Mouse (Mus musculus) myocyte (in vitro differentiated cells): ENCODE data around the gene Rab20.

Source experiments
- CEBPB ChIP-seq: IDR thresholded peaks from 2 replicates; pipeline ENCODE4 v1.6.1; 2011; ENCODE audit warnings: mild to moderate bottlenecking, moderate library complexity; ENCODE audit not compliant: poor library complexity, insufficient read depth, severe bottlenecking
- E2F4 ChIP-seq: IDR thresholded peaks from one replicate; pipeline ENCODE4 v1.6.1; 2011; ENCODE audit warnings: mild to moderate bottlenecking, control low read depth, moderate library complexity; ENCODE audit not compliant: insufficient read depth
- MYOD1 ChIP-seq, 3 experiments: IDR thresholded peaks; one replicate each; pipeline ENCODE4 v1.6.1; 2011; ENCODE audit warnings: control low read depth in 2 of 3, low read depth in 2 of 3, mild to moderate bottlenecking in 2 of 3, moderate library complexity in 1 of 3; ENCODE audit not compliant: insufficient read length in 2 of 3, control insufficient read depth in 1 of 3
- POLR2A ChIP-seq: IDR thresholded peaks from one replicate; pipeline ENCODE4 v1.6.1; 2011; ENCODE audit warnings: low read depth, mild to moderate bottlenecking, control low read depth, moderate library complexity; ENCODE audit not compliant: insufficient read length
- POLR2AphosphoS2 ChIP-seq: IDR thresholded peaks from one replicate; pipeline ENCODE4 v1.6.1; 2011; ENCODE audit warnings: low read depth, control low read depth; ENCODE audit not compliant: insufficient read length
- REST ChIP-seq: IDR thresholded peaks from one replicate; pipeline ENCODE4 v1.6.1; 2011; ENCODE audit warnings: mild to moderate bottlenecking, control low read depth, moderate library complexity; ENCODE audit not compliant: insufficient read depth, insufficient read length
- SRF ChIP-seq: IDR thresholded peaks from one replicate; pipeline ENCODE4 v1.6.1; 2011; ENCODE audit warnings: low read depth; ENCODE audit not compliant: control insufficient read depth, insufficient read length
- TCF12 ChIP-seq: IDR thresholded peaks from one replicate; pipeline ENCODE4 v1.6.1; 2011; ENCODE audit warnings: mild to moderate bottlenecking, control low read depth; ENCODE audit not compliant: poor library complexity, insufficient read depth, severe bottlenecking
- TCF3 ChIP-seq: IDR thresholded peaks from one replicate; pipeline ENCODE4 v1.6.1; 2011; ENCODE audit warnings: low read depth, control low read depth; ENCODE audit not compliant: insufficient read length
- USF1 ChIP-seq: IDR thresholded peaks from one replicate; pipeline ENCODE4 v1.6.1; 2011; ENCODE audit warnings: low read depth, mild to moderate bottlenecking, control low read depth, moderate library complexity

DNA sequence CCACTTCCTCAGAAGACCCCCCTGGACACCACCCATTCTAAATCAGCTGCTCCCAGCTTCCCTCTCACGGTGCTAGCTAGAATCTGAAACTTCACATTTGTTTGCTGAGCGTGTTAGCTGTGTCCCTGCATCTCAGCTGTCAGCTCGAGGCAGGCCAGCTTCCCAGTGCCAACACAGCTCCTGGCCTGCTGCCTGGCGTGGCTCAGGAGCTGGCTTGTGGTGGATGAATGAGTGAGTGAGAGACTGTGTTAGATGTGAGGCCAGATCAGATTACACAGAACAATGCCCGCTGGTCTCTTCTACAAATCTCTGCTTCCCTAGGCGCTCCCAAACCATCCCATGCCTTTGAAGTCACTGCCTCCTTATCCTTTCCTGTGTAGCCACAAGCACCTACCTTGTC is 59.3 kb downstream of the Rab20 start:
- TF ChIP-seq POLR2A (no peak), TCF3 (peak; percentile 74), MYOD1 (IDR thresholded peaks at IDR 0.05; ENCODE audit: control insufficient read depth in 1 of 3, insufficient read length in 2 of 3, low read depth in 2 of 3) (peak; percentile 26 to 94 (median 89)), TCF12 (peak; percentile 46), SRF (peak; percentile 33), POLR2AphosphoS2 (no peak), E2F4 (no peak), REST (no peak), USF1 (no peak), CEBPB (no peak)
